Mouse (Mus musculus) B cell, adult (primary cell): ENCODE data around the gene 0610012G03Rik. TPM values are rescaled to one million over a fixed set of nuclear protein-coding genes. Genes with fewer than 3 reads are reported as not detected.

Experiments
- total RNA-seq: library from RNA; stranded (reverse); gene quantifications from 4 replicates; pipeline ENCODE4 v1.2.4, GENCODE M21; 2023; ENCODE audit not compliant: inconsistent age

Gene 0610012G03Rik
- total RNA-seq, result 15.9 to 18.1 TPM (median 17.3 TPM) in 4 replicates

DNA sequence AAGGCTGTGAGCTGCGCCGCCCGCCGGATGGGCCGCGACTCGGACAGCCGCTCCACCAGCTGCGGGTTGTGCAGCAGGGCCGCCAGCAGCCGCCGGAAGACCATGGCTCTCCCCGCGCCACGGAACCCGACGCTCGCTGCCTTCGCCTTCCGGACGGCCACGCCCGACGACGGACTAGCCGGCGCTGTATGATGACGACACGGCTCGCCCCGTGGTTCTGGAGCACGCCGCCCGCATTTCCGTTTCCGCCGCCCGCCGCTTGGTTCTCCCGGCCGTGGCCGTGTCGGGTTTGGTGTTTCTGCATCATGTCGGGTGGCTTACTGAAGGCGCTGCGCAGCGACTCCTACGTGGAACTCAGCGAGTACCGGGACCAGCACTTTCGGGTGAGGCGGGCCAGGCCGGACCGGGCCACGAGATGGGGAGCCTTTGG lies at the start of gene 0610012G03Rik, which contains the start of gene Ncbp2:
0610012G03Rik (minus strand) TSS at position 150 of the 430 bp plus-strand sequence.
Ncbp2 (plus strand) TSS at position 169 of the 430 bp plus-strand sequence.

DNA sequence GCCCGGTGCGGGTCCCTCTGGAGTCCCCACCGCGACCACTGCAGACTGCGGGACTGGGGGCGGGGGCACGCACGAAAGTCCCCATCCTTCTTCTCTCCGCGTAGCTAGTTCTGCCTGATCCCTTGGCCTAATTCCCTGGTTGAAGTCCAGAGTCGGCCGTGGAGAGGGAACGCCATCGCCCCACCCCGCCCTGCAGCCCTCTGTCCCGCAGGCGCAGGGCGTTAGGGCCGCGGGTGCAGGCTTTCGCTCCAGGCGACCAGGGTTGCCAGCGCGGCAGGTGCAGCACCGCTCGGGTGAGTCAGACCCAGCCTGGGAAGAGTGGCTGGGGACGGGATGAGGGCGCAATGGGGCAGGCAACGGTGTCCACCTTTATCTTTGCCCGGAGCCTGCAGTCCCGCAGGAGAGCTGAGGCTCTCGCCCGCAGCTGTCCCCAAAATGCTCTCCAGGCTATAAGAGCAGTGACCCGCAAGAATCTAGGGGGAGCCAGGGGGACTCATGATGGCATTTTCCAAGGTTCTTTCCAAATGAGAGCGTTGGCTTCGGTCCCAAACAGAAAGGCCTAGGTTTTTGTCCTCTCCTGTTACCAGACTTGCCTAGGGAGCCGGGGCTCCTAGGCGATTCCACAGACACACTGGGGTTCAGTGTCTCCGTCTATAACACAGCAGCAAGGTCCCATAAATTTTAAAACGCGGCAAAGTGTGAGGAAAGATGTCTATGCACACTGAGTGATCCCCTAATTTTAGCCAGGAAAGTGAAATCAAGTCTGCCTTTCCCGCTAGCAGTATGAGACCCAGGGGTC lies 14.3 kb downstream of the 0610012G03Rik start, which contains the start of gene Pigz:
Pigz (plus strand) TSS at position 101 of the 799 bp plus-strand sequence.

Other genes starting within 250 kb of the 0610012G03Rik start
- 0.12 to 0.15 TPM in 2 of 4 replicates, not detected in the others for gene Meltf, start 69.7 kb downstream of the 0610012G03Rik start, total RNA-seq
- gene Pigz, start 14.6 kb downstream of the 0610012G03Rik start, total RNA-seq, result not detected in 4 replicates
- gene Ncbp2, start within 50 bp of the 0610012G03Rik start, total RNA-seq, result 19.9 to 26.7 TPM (median 23.3 TPM) in 4 replicates
- 28.7 to 33.9 TPM (median 29.8 TPM) in 4 replicates for gene Senp5, start 54.8 kb upstream of the 0610012G03Rik start, total RNA-seq
- 75.2 to 82.6 TPM (median 81.7 TPM) in 4 replicates for gene Pak2, start 130.8 kb upstream of the 0610012G03Rik start, total RNA-seq
- 22.4 to 32.2 TPM (median 28.8 TPM) in 4 replicates for gene Pigx, start 151.2 kb upstream of the 0610012G03Rik start, total RNA-seq
- gene Cep19, start 151.3 kb upstream of the 0610012G03Rik start, total RNA-seq, result 3.6 to 6.2 TPM (median 4.4 TPM) in 4 replicates
- gene Nrros, start 217.1 kb upstream of the 0610012G03Rik start, total RNA-seq, result 275 to 293 TPM (median 287 TPM) in 4 replicates
- not detected in 4 replicates for gene Bex6, start 231.3 kb upstream of the 0610012G03Rik start, total RNA-seq